Mouse (Mus musculus) adrenal gland (tissue): Measurements from ENCODE around the gene Slc12a8.

ENCODE experiments used
- intact Hi-C: fragments of 180-260 bp; cut with DNase I; formaldehyde crosslinking; loops from one replicate; pipeline ENCODE4 v1.15.1; 2025

The Slc12a8 gene

GRCm38 (mm10) chr16:33672188-33672587, 155.1 kb downstream of the Slc12a8 start:
- intact Hi-C loops, result no loop called here

GRCm38 (mm10) chr16:33672643-33673042, 155.5 kb downstream of the Slc12a8 start:
- intact Hi-C loops, result no loop called here

- intact Hi-C loops, result no loop called here
Measured at GRCm38 (mm10) chr16:33673530-33674109, 156.5 kb downstream of the Slc12a8 start.

- intact Hi-C loops, result no loop called here
Measured at GRCm38 (mm10) chr16:33675151-33675847, 158.2 kb downstream of the Slc12a8 start.

GRCm38 (mm10) chr16:33675848-33676184, 158.7 kb downstream of the Slc12a8 start:
- intact Hi-C loops, result no loop called here

GRCm38 (mm10) chr16:33676347-33677312, 159.5 kb downstream of the Slc12a8 start:
- intact Hi-C loops, result no loop called here

- intact Hi-C loops, result no loop called here
Measured at GRCm38 (mm10) chr16:33677313-33677690, 160.2 kb downstream of the Slc12a8 start.

GRCm38 (mm10) chr16:33677901-33678300, 160.8 kb downstream of the Slc12a8 start:
- intact Hi-C loops, result no loop called here

GRCm38 (mm10) chr16:33680271-33680670, 163.1 kb downstream of the Slc12a8 start:
- intact Hi-C loops, result loop anchor here (10.0 kb wide), 1 partner anchor 115 kb away; no protein-coding TSS in a partner anchor

- intact Hi-C loops, result loop anchor here (10.0 kb wide), 1 partner anchor 116 kb away; no protein-coding TSS in a partner anchor
Measured at GRCm38 (mm10) chr16:33680816-33681215, 163.7 kb downstream of the Slc12a8 start.

GRCm38 (mm10) chr16:33681661-33682060, 164.5 kb downstream of the Slc12a8 start:
- intact Hi-C loops, result loop anchor here (10.0 kb wide), 1 partner anchor 117 kb away; no protein-coding TSS in a partner anchor

GRCm38 (mm10) chr16:33682651-33683050, 165.5 kb downstream of the Slc12a8 start:
- intact Hi-C loops, result loop anchor here (10.0 kb wide), 1 partner anchor 118 kb away; no protein-coding TSS in a partner anchor

GRCm38 (mm10) chr16:33683206-33684161, 166.4 kb downstream of the Slc12a8 start:
- intact Hi-C loops, result loop anchor here (10.0 kb wide), 1 partner anchor 119 kb away; no protein-coding TSS in a partner anchor

- intact Hi-C loops, result loop anchor here (10.0 kb wide), 1 partner anchor 119 kb away; no protein-coding TSS in a partner anchor
Measured at GRCm38 (mm10) chr16:33684162-33684702, 167.1 kb downstream of the Slc12a8 start, which contains the start of gene Heg1. Heg1 (plus strand) TSS chr16:33684370.

- intact Hi-C loops, result loop anchor here (10.0 kb wide), 1 partner anchor 120 kb away; no protein-coding TSS in a partner anchor
Measured at GRCm38 (mm10) chr16:33684703-33685701, 167.9 kb downstream of the Slc12a8 start.

- intact Hi-C loops, result loop anchor here (10.0 kb wide), 1 partner anchor 121 kb away; no protein-coding TSS in a partner anchor
Measured at GRCm38 (mm10) chr16:33686056-33686455, 168.9 kb downstream of the Slc12a8 start.

GRCm38 (mm10) chr16:33687724-33688123, 170.6 kb downstream of the Slc12a8 start:
- intact Hi-C loops, result loop anchor here (10.0 kb wide), 1 partner anchor 123 kb away; no protein-coding TSS in a partner anchor

GRCm38 (mm10) chr16:33690975-33691747, 174.0 kb downstream of the Slc12a8 start:
- intact Hi-C loops, result no loop called here
